Mouse (Mus musculus): ENCODE data around the gene Wdr62.

- TF ChIP-seq POLR2A (IDR thresholded peaks at IDR 0.05; ENCODE audit: borderline replicate concordance, low read depth, low read length) (no peak), CTCF (IDR thresholded peaks at IDR 0.05; ENCODE audit: low read depth, low read length) (no peak)
Measured at GRCm38 (mm10) chr7:30313666-30314320, 33.6 kb upstream of the Wdr62 start.

All from bone marrow macrophage, adult 2 months (primary cell).